Mouse (Mus musculus): ENCODE measurements around the gene Lrrc61. TPM values are rescaled to one million over a fixed set of nuclear protein-coding genes. Genes with fewer than 3 reads are reported as not detected.

Lrrc61 gene
- polyA plus RNA-seq, 1 experiment = 6.2 TPM

- no peaks in the 10 kb centered on the region for H3K4me1 ChIP-seq (ENCODE audit: control insufficient read depth, insufficient read depth, low read length)
- H3K36me3 ChIP-seq (ENCODE audit: control insufficient read depth, insufficient read depth, low read length, poor library complexity, severe bottlenecking) = no peaks in the 10 kb centered on the region
- H3K9ac ChIP-seq (ENCODE audit: low read depth, poor library complexity, severe bottlenecking) = no peak overlapping the region
- H3K27me3 ChIP-seq (ENCODE audit: control insufficient read depth, insufficient read depth, low read length, poor library complexity, severe bottlenecking) = no peaks in the 10 kb centered on the region
- TF ChIP-seq CTCF (IDR thresholded peaks at IDR 0.05; ENCODE audit: low read depth, low read length) (peak; percentile 11), POLR2A (IDR thresholded peaks at IDR 0.05; ENCODE audit: insufficient read depth, low read length) (no peak)
- no peaks in the 10 kb centered on the region for H3K9me3 ChIP-seq (replicated peaks; ENCODE audit: control insufficient read depth, insufficient read depth, low read length, poor library complexity, severe bottlenecking)
- no peak overlapping the region for H3K4me3 ChIP-seq (ENCODE audit: low read depth, low read length)
- no peak overlapping the region for H3K27ac ChIP-seq (ENCODE audit: insufficient read depth, low read length)
Observed at GRCm38 (mm10) chr6:48529261-48529660, 25.3 kb upstream of the Lrrc61 start.

- Histone ChIP-seq H3K4me3 (ENCODE audit: low read depth, low read length) (no peak overlapping the region), H3K9me3 (replicated peaks; ENCODE audit: control insufficient read depth, insufficient read depth, low read length, poor library complexity, severe bottlenecking) (no peaks in the 10 kb centered on the region), H3K36me3 (ENCODE audit: control insufficient read depth, insufficient read depth, low read length, poor library complexity, severe bottlenecking) (no peaks in the 10 kb centered on the region), H3K9ac (ENCODE audit: low read depth, poor library complexity, severe bottlenecking) (no peak overlapping the region), H3K4me1 (ENCODE audit: control insufficient read depth, insufficient read depth, low read length) (no peaks in the 10 kb centered on the region), H3K27me3 (ENCODE audit: control insufficient read depth, insufficient read depth, low read length, poor library complexity, severe bottlenecking) (no peaks in the 10 kb centered on the region), H3K27ac (ENCODE audit: insufficient read depth, low read length) (no peak overlapping the region)
- TF ChIP-seq CTCF (IDR thresholded peaks at IDR 0.05; ENCODE audit: low read depth, low read length) (no peak), EP300 (IDR thresholded peaks at IDR 0.05; ENCODE audit: insufficient read depth, low read depth, low read length) (no peak), POLR2A (IDR thresholded peaks at IDR 0.05; ENCODE audit: insufficient read depth, low read length) (no peak)
Observed at GRCm38 (mm10) chr6:48529871-48530440, 24.6 kb upstream of the Lrrc61 start.

- H3K27ac ChIP-seq (ENCODE audit: insufficient read depth, low read length) = no peak overlapping the region
- H3K36me3 ChIP-seq (ENCODE audit: control insufficient read depth, insufficient read depth, low read length, poor library complexity, severe bottlenecking) = no peaks in the 10 kb centered on the region
- TF ChIP-seq EP300 (IDR thresholded peaks at IDR 0.05; ENCODE audit: insufficient read depth, low read depth, low read length) (no peak), POLR2A (IDR thresholded peaks at IDR 0.05; ENCODE audit: insufficient read depth, low read length) (no peak), CTCF (IDR thresholded peaks at IDR 0.05; ENCODE audit: low read depth, low read length) (no peak)
- no peak overlapping the region for H3K9ac ChIP-seq (ENCODE audit: low read depth, poor library complexity, severe bottlenecking)
- no peaks in the 10 kb centered on the region for H3K4me1 ChIP-seq (ENCODE audit: control insufficient read depth, insufficient read depth, low read length)
- no peaks in the 10 kb centered on the region for H3K9me3 ChIP-seq (replicated peaks; ENCODE audit: control insufficient read depth, insufficient read depth, low read length, poor library complexity, severe bottlenecking)
- H3K4me3 ChIP-seq (ENCODE audit: low read depth, low read length) = no peak overlapping the region
- H3K27me3 ChIP-seq (ENCODE audit: control insufficient read depth, insufficient read depth, low read length, poor library complexity, severe bottlenecking) = no peaks in the 10 kb centered on the region
Observed at GRCm38 (mm10) chr6:48530862-48531261, 23.7 kb upstream of the Lrrc61 start.

GRCm38 (mm10) chr6:48533475-48533874 lies 21.1 kb upstream of the Lrrc61 start:
- Histone ChIP-seq H3K36me3 (ENCODE audit: control insufficient read depth, insufficient read depth, low read length, poor library complexity, severe bottlenecking) (no peaks in the 10 kb centered on the region), H3K9ac (ENCODE audit: low read depth, poor library complexity, severe bottlenecking) (no peak overlapping the region), H3K27me3 (ENCODE audit: control insufficient read depth, insufficient read depth, low read length, poor library complexity, severe bottlenecking) (no peaks in the 10 kb centered on the region), H3K9me3 (replicated peaks; ENCODE audit: control insufficient read depth, insufficient read depth, low read length, poor library complexity, severe bottlenecking) (no peaks in the 10 kb centered on the region), H3K4me1 (ENCODE audit: control insufficient read depth, insufficient read depth, low read length) (peaks cover 2% of the 10 kb centered on the region), H3K4me3 (ENCODE audit: low read depth, low read length) (no peak overlapping the region), H3K27ac (ENCODE audit: insufficient read depth, low read length) (no peak overlapping the region)
- TF ChIP-seq EP300 (IDR thresholded peaks at IDR 0.05; ENCODE audit: insufficient read depth, low read depth, low read length) = no peak
- no peak for TF ChIP-seq POLR2A (IDR thresholded peaks at IDR 0.05; ENCODE audit: insufficient read depth, low read length)
- no peak for TF ChIP-seq CTCF (IDR thresholded peaks at IDR 0.05; ENCODE audit: low read depth, low read length)

- Histone ChIP-seq H3K27me3 (ENCODE audit: control insufficient read depth, insufficient read depth, low read length, poor library complexity, severe bottlenecking) (no peaks in the 10 kb centered on the region), H3K4me1 (ENCODE audit: control insufficient read depth, insufficient read depth, low read length) (peaks cover 2% of the 10 kb centered on the region), H3K36me3 (ENCODE audit: control insufficient read depth, insufficient read depth, low read length, poor library complexity, severe bottlenecking) (no peaks in the 10 kb centered on the region), H3K9ac (ENCODE audit: low read depth, poor library complexity, severe bottlenecking) (no peak overlapping the region), H3K9me3 (replicated peaks; ENCODE audit: control insufficient read depth, insufficient read depth, low read length, poor library complexity, severe bottlenecking) (no peaks in the 10 kb centered on the region), H3K27ac (ENCODE audit: insufficient read depth, low read length) (no peak overlapping the region), H3K4me3 (ENCODE audit: low read depth, low read length) (no peak overlapping the region)
- TF ChIP-seq EP300 (IDR thresholded peaks at IDR 0.05; ENCODE audit: insufficient read depth, low read depth, low read length) = no peak
- TF ChIP-seq CTCF (IDR thresholded peaks at IDR 0.05; ENCODE audit: low read depth, low read length) = no peak
- TF ChIP-seq POLR2A (IDR thresholded peaks at IDR 0.05; ENCODE audit: insufficient read depth, low read length) = no peak
Observed at GRCm38 (mm10) chr6:48534913-48535312, 19.7 kb upstream of the Lrrc61 start.

- TF ChIP-seq POLR2A (IDR thresholded peaks at IDR 0.05; ENCODE audit: insufficient read depth, low read length) (no peak), EP300 (IDR thresholded peaks at IDR 0.05; ENCODE audit: insufficient read depth, low read depth, low read length) (no peak), CTCF (IDR thresholded peaks at IDR 0.05; ENCODE audit: low read depth, low read length) (no peak)
- Histone ChIP-seq H3K9me3 (replicated peaks; ENCODE audit: control insufficient read depth, insufficient read depth, low read length, poor library complexity, severe bottlenecking) (no peaks in the 10 kb centered on the region), H3K4me1 (ENCODE audit: control insufficient read depth, insufficient read depth, low read length) (peaks cover 2% of the 10 kb centered on the region), H3K9ac (ENCODE audit: low read depth, poor library complexity, severe bottlenecking) (no peak overlapping the region), H3K27ac (ENCODE audit: insufficient read depth, low read length) (no peak overlapping the region), H3K4me3 (ENCODE audit: low read depth, low read length) (no peak overlapping the region), H3K36me3 (ENCODE audit: control insufficient read depth, insufficient read depth, low read length, poor library complexity, severe bottlenecking) (no peaks in the 10 kb centered on the region), H3K27me3 (ENCODE audit: control insufficient read depth, insufficient read depth, low read length, poor library complexity, severe bottlenecking) (no peaks in the 10 kb centered on the region)
Observed at GRCm38 (mm10) chr6:48536091-48536490, 18.5 kb upstream of the Lrrc61 start.

Data from ES-Bruce4 (cell line).